Mouse (Mus musculus) 3134 (cell line): ENCODE measurements at regions not wholly inside any gene's neighbourhood (a gene's known extent, or its start where the extent isn't known, plus 50 kb on each side); places are given as distances from the start of the nearest gene placed in this dataset.

ENCODE experiments used
- DNase-seq: peaks from one replicate; pipeline ENCODE4 v3.0.0-alpha.2; 2011; ENCODE audit warnings: low spot score; ENCODE audit not compliant: insufficient read length; ENCODE audit errors: extremely low read depth

- DNase-seq = peak; percentile 8
Observed at GRCm38 (mm10) chr12:9358872-9359271, 211.0 kb upstream of the Osr1 start.

GRCm38 (mm10) chr12:9365931-9366330 lies 204.0 kb upstream of the Osr1 start:
- no peak for DNase-seq

DNA sequence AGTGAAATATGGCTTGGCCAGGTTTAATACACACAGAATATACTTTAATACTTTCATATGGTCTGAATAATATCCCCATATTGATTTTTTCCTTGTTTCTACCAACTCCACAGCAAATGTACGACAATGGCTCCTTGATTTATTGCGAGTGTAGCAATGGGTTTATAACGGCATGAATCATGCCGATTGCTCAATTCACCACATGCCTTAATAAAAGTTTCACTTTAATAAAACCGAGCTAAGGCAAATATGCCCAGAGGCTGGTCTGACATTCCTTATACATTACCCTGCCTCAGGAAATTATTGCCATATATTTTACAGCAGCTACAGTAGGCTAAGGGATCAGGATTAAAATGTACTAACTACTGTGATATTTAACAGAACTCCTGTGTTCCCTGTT lies 201.2 kb upstream of the Osr1 start:
- DNase-seq = peak; percentile 54

- no peak for DNase-seq
Observed at GRCm38 (mm10) chr12:9401956-9402355, 168.0 kb upstream of the Osr1 start.

GRCm38 (mm10) chr12:9404981-9405380 lies 164.9 kb upstream of the Osr1 start:
- DNase-seq = no peak

- no peak for DNase-seq
Observed at GRCm38 (mm10) chr12:9419311-9419710, 150.6 kb upstream of the Osr1 start.

DNA sequence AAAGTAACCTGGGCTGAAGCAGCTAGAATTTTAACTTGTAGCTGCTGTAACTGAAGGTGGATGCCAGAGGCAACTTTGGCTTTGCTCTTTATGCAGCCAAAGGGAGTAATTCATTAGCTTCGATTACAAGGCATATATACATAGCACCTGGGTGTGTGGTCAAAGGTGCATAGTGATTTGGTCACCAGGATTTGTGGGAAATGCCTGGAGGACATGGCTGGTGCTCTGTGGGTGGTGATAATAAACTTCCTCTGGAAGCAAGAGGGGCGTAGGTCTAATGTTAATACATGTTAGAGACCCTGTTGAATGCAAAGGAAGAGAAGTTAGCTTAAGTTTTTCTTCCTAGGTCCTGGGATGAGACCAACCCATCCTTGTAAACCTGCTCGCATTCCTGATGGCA lies 139.3 kb upstream of the Osr1 start:
- DNase-seq = no peak

GRCm38 (mm10) chr12:9438575-9439161 lies 131.2 kb upstream of the Osr1 start:
- DNase-seq = no peak

DNA sequence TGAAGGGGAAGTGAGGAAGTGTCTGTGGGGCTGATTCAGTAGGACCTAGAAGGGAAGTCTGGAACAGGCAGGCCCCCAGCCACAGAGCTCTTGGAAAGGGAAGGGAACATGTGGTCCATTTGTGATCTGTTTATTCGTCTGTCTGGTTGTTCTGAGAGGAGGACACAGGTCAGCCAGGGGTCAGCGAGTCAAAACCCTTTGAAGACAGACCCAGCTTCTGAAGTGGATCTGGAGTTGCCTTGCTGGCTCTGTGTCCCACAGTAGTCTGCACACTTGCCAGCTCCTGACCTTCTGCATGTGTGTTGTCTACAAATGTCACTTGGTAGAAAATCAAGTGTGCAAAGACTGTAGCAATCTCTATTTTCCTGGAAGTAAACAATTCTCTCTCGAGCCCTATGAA lies 119.3 kb upstream of the Osr1 start:
- DNase-seq = no peak

- peak; percentile 66 for DNase-seq
Observed at GRCm38 (mm10) chr12:9460193-9460592, 109.7 kb upstream of the Osr1 start.

GRCm38 (mm10) chr12:9469655-9470470 lies 100.1 kb upstream of the Osr1 start:
- no peak for DNase-seq

DNA sequence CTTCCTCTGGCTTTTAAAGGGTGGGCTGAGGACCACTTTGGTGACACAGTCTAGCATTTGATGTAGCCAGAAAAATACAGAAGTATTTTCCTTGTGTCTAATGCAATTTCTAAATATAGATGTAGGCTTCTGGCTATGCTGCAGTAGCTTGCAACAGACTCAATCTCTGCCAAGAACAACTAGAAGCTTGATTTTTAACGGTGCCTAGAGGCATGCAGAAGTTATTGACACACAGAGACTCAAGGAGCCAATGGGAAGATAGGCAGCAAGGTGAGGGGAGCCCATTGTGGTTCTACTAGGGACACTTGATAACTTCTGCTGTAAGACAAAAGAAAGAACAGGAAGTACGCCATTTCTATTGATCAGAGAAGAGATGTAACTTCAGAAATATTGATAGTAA lies 94.1 kb upstream of the Osr1 start:
- no peak for DNase-seq

- DNase-seq = no peak
Observed at GRCm38 (mm10) chr12:9478201-9478600, 91.7 kb upstream of the Osr1 start.

DNA sequence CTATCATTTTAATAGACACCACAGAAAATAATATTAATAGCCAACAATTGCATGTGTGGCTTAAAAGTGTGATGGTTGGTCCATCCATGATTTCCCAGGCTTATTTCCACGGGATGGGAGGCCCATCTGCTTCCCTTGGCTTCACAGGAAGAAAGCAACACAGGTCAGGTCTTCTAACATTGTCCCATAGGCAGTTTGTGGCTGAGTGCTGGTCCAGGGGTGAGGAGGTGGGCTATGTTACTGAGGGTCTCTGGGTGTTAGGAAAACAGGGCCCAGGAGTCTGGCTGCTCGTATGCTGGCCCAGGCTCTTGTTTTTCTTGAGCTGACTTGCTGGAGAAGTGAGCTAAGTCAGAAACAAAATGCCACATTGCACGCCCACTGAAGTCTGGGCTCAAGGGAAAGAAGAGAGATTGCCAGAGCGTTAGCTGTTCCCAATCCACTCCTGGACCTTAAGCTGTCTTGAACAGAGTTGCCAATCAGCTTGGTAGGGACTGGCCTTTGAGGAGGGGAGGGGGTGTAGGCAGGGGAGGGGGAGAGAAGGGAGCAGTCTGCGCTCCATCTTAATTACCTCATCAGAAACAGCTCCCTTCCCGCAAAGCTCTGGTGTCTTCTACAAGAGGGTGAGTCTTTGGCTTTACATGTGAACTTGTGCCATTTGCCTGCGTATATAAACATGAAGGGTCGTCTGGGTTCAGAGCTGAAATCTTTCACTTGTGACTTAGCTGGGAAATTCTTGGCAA lies 82.1 kb upstream of the Osr1 start:
- no peak for DNase-seq

- no peak for DNase-seq
Observed at GRCm38 (mm10) chr12:9513926-9514325, 56.0 kb upstream of the Osr1 start.

DNA sequence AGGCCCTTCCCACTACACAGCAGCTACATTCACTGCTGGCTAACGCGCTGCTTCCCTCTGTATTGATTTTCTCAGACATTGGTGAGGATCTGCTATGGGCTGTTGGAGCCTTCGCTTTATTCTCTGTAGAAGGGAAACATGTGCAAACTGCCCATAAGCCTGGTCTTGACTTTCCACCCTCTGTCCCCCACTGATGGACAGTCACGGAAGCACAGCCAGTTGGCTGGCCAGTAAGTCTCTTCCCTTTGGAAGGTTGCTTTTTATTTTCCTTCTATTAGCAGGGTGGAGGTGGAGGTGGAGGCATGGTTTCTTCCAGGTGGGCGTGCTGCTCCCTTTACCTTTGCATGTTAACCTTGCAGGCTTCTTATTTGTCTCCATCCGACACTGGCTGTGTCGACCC lies 51.1 kb upstream of the Osr1 start:
- DNase-seq = no peak

DNA sequence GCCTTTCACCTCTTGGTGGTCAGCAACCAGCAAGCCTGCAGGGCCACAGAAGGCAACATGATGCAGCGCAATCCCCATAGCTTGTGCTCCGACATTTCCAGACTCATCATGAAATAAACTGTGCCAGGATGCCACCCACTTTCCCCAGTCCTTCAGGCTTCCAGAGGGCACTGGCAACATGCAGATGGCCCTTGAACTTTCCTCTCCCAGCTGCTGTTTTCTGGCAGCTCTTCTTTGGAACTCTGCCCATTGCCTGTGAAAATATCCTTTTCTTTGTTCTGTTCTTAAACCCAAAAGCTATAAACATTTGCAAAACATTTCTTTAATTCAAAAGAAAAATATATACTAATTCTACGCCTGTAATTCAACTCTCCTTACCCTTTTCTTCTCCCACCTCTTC lies 50.6 kb upstream of the Osr1 start:
- no peak for DNase-seq
